Mouse (Mus musculus): Measurements from ENCODE around the gene Pfdn4. TPM values are rescaled to one million over a fixed set of nuclear protein-coding genes. Genes with fewer than 3 reads are reported as not detected.

Gene Pfdn4
- polyA plus RNA-seq, 1 experiment from 2014 or later: 128 TPM

- no peaks in the 10 kb centered on the region for H3K9me3 ChIP-seq (replicated peaks; ENCODE audit: control insufficient read depth, low read length)
- no peak overlapping the region for H3K9ac ChIP-seq (ENCODE audit: low read length)
- ATAC-seq: no peak
- peaks cover 6% of the 10 kb centered on the region for H3K4me1 ChIP-seq (ENCODE audit: control insufficient read depth, insufficient read depth, low read length)
- no peak overlapping the region for H3K4me3 ChIP-seq (ENCODE audit: low read depth, low read length)
- H3K36me3 ChIP-seq (ENCODE audit: control insufficient read depth, insufficient read depth, low read length): no peaks in the 10 kb centered on the region
- H3K27me3 ChIP-seq (replicated peaks; ENCODE audit: control insufficient read depth, insufficient read depth, low read length): no peaks in the 10 kb centered on the region
- no peak overlapping the region for H3K27ac ChIP-seq (ENCODE audit: low read depth, low read length)
- H3K4me2 ChIP-seq (ENCODE audit: low read length): no peak overlapping the region
- DNase-seq (ENCODE audit: low spot score): peak; percentile 36
These were observed 28.2 kb upstream of the Pfdn4 start for GRCm38 (mm10) chr2:170468009-170468408.

- Histone ChIP-seq H3K27ac (ENCODE audit: low read depth, low read length) (no peak overlapping the region), H3K9me3 (replicated peaks; ENCODE audit: control insufficient read depth, low read length) (no peaks in the 10 kb centered on the region), H3K9ac (ENCODE audit: low read length) (no peak overlapping the region), H3K4me2 (ENCODE audit: low read length) (no peak overlapping the region), H3K4me3 (ENCODE audit: low read depth, low read length) (no peak overlapping the region), H3K36me3 (ENCODE audit: control insufficient read depth, insufficient read depth, low read length) (no peaks in the 10 kb centered on the region), H3K27me3 (replicated peaks; ENCODE audit: control insufficient read depth, insufficient read depth, low read length) (no peaks in the 10 kb centered on the region), H3K4me1 (ENCODE audit: control insufficient read depth, insufficient read depth, low read length) (peaks cover 6% of the 10 kb centered on the region)
- ATAC-seq: peak; percentile 46; the same call in 1 of the 2 replicates
- DNase-seq (ENCODE audit: low spot score): peak; percentile 65
- WGBS: 10% methylated on average over 10 of the region's 10 CpGs
These were observed 26.5 kb upstream of the Pfdn4 start for GRCm38 (mm10) chr2:170469616-170470308.

- H3K4me1 ChIP-seq (ENCODE audit: control insufficient read depth, insufficient read depth, low read length): peaks cover 6% of the 10 kb centered on the region
These were observed 25.6 kb upstream of the Pfdn4 start for GRCm38 (mm10) chr2:170470591-170470990.

GRCm38 (mm10) chr2:170474125-170474524 lies 22.1 kb upstream of the Pfdn4 start:
- Histone ChIP-seq H3K4me3 (ENCODE audit: low read depth, low read length) (no peak overlapping the region), H3K9me3 (replicated peaks; ENCODE audit: control insufficient read depth, low read length) (no peaks in the 10 kb centered on the region), H3K4me1 (ENCODE audit: control insufficient read depth, insufficient read depth, low read length) (peaks cover 6% of the 10 kb centered on the region), H3K27ac (ENCODE audit: low read depth, low read length) (no peak overlapping the region), H3K4me2 (ENCODE audit: low read length) (no peak overlapping the region), H3K36me3 (ENCODE audit: control insufficient read depth, insufficient read depth, low read length) (no peaks in the 10 kb centered on the region), H3K27me3 (replicated peaks; ENCODE audit: control insufficient read depth, insufficient read depth, low read length) (no peaks in the 10 kb centered on the region), H3K9ac (ENCODE audit: low read length) (no peak overlapping the region)
- WGBS: 93% methylated on average over 5 of the region's 5 CpGs
- no peak for DNase-seq (ENCODE audit: low spot score)
- ATAC-seq: no peak

More at GRCm38 (mm10) chr2:170470591-170470990, 25.6 kb upstream of the Pfdn4 start:
- Histone ChIP-seq H3K36me3 (ENCODE audit: control insufficient read depth, insufficient read depth, low read length) (no peaks in the 10 kb centered on the region), H3K9me3 (replicated peaks; ENCODE audit: control insufficient read depth, low read length) (no peaks in the 10 kb centered on the region), H3K4me3 (ENCODE audit: low read depth, low read length) (no peak overlapping the region), H3K9ac (ENCODE audit: low read length) (no peak overlapping the region), H3K27me3 (replicated peaks; ENCODE audit: control insufficient read depth, insufficient read depth, low read length) (no peaks in the 10 kb centered on the region), H3K4me2 (ENCODE audit: low read length) (no peak overlapping the region), H3K27ac (ENCODE audit: low read depth, low read length) (no peak overlapping the region)
- 73% methylated on average over 5 of the region's 5 CpGs for WGBS
- ATAC-seq: no peak
- no peak for DNase-seq (ENCODE audit: low spot score)

- no peaks in the 10 kb centered on the region for H3K27me3 ChIP-seq (replicated peaks; ENCODE audit: control insufficient read depth, insufficient read depth, low read length)
- no peak overlapping the region for H3K9ac ChIP-seq (ENCODE audit: low read length)
- H3K36me3 ChIP-seq (ENCODE audit: control insufficient read depth, insufficient read depth, low read length): no peaks in the 10 kb centered on the region
- DNase-seq (ENCODE audit: low spot score) (no peak), ATAC-seq (no peak)
- no peak overlapping the region for H3K4me2 ChIP-seq (ENCODE audit: low read length)
- 70% methylated on average over 3 of the region's 3 CpGs for whole genome bisulfite sequencing
- no peak overlapping the region for H3K4me3 ChIP-seq (ENCODE audit: low read depth, low read length)
- H3K9me3 ChIP-seq (replicated peaks; ENCODE audit: control insufficient read depth, low read length): no peaks in the 10 kb centered on the region
- H3K4me1 ChIP-seq (ENCODE audit: control insufficient read depth, insufficient read depth, low read length): no peaks in the 10 kb centered on the region
- no peak overlapping the region for H3K27ac ChIP-seq (ENCODE audit: low read depth, low read length)
These were observed 21.1 kb upstream of the Pfdn4 start for GRCm38 (mm10) chr2:170475164-170475563.

- Histone ChIP-seq H3K4me3 (ENCODE audit: low read depth, low read length) (no peak overlapping the region), H3K9me3 (replicated peaks; ENCODE audit: control insufficient read depth, low read length) (no peaks in the 10 kb centered on the region), H3K27ac (ENCODE audit: low read depth, low read length) (no peak overlapping the region), H3K9ac (ENCODE audit: low read length) (no peak overlapping the region), H3K4me2 (ENCODE audit: low read length) (no peak overlapping the region), H3K4me1 (ENCODE audit: control insufficient read depth, insufficient read depth, low read length) (no peaks in the 10 kb centered on the region), H3K27me3 (replicated peaks; ENCODE audit: control insufficient read depth, insufficient read depth, low read length) (no peaks in the 10 kb centered on the region), H3K36me3 (ENCODE audit: control insufficient read depth, insufficient read depth, low read length) (no peaks in the 10 kb centered on the region)
- DNase-seq (ENCODE audit: low spot score): no peak
- 89% methylated on average over 11 of the region's 11 CpGs for WGBS
- no peak for ATAC-seq
These were observed 20.0 kb upstream of the Pfdn4 start for GRCm38 (mm10) chr2:170476215-170476614.

DNA sequence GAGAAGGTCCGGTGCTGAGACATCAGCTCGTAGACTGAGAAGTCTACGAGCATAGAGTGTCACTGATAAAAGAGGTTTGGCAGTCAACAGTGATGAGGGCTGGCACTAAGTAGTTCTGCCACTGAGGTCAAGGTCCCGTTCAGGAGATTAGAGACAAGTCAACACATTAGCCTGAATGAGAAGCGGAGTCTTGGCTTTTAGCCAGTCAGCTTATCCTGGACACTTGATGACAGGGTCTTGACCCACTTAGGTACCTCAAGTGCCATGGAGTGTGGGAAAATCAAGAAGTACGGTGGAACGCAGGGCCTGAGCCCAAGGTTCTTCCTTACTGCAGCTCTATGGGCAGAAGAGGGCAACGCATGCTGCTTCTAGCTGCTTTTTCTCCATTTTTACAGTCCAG lies 19.6 kb upstream of the Pfdn4 start:
- WGBS: 91% methylated on average over 8 of the region's 8 CpGs
- ATAC-seq (no peak), DNase-seq (ENCODE audit: low spot score) (no peak)
- Histone ChIP-seq H3K27me3 (replicated peaks; ENCODE audit: control insufficient read depth, insufficient read depth, low read length) (no peaks in the 10 kb centered on the region), H3K4me1 (ENCODE audit: control insufficient read depth, insufficient read depth, low read length) (no peaks in the 10 kb centered on the region), H3K4me2 (ENCODE audit: low read length) (no peak overlapping the region), H3K27ac (ENCODE audit: low read depth, low read length) (no peak overlapping the region), H3K36me3 (ENCODE audit: control insufficient read depth, insufficient read depth, low read length) (no peaks in the 10 kb centered on the region), H3K9ac (ENCODE audit: low read length) (no peak overlapping the region), H3K9me3 (replicated peaks; ENCODE audit: control insufficient read depth, low read length) (no peaks in the 10 kb centered on the region), H3K4me3 (ENCODE audit: low read depth, low read length) (no peak overlapping the region)

DNA sequence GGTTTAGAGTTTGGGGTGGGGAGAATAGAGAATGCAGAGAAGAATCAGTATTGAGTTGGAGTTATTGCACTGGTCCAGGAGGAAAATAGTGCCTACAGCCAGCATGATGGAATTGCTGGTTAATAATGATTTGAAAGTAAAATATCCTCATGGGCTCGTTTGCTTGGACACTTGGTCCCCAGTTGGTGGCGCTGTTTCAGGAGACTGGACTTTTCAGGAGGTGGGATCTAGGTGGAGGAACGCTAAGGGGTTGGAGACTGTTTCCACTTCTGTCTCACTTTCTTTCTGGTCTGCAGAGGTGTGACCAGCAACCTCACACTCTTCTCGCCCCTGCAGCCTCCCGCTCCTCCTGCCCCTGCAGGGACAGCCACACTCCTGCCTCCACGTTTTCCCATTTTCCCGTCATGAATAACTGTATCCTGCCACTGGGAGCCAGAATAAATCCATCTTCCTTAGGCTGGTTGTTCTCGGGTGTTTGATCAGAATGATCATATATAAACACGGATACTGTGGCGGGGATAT lies 14.1 kb upstream of the Pfdn4 start:
- Histone ChIP-seq H3K36me3 (ENCODE audit: control insufficient read depth, insufficient read depth, low read length) (no peaks in the 10 kb centered on the region), H3K9me3 (replicated peaks; ENCODE audit: control insufficient read depth, low read length) (no peaks in the 10 kb centered on the region), H3K27ac (ENCODE audit: low read depth, low read length) (no peak overlapping the region), H3K4me1 (ENCODE audit: control insufficient read depth, insufficient read depth, low read length) (no peaks in the 10 kb centered on the region), H3K4me3 (ENCODE audit: low read depth, low read length) (no peak overlapping the region), H3K9ac (ENCODE audit: low read length) (no peak overlapping the region), H3K4me2 (ENCODE audit: low read length) (no peak overlapping the region), H3K27me3 (replicated peaks; ENCODE audit: control insufficient read depth, insufficient read depth, low read length) (no peaks in the 10 kb centered on the region)
- ATAC-seq (no peak), DNase-seq (ENCODE audit: low spot score) (no peak)
- WGBS: 71% methylated on average over 10 of the region's 10 CpGs

DNA sequence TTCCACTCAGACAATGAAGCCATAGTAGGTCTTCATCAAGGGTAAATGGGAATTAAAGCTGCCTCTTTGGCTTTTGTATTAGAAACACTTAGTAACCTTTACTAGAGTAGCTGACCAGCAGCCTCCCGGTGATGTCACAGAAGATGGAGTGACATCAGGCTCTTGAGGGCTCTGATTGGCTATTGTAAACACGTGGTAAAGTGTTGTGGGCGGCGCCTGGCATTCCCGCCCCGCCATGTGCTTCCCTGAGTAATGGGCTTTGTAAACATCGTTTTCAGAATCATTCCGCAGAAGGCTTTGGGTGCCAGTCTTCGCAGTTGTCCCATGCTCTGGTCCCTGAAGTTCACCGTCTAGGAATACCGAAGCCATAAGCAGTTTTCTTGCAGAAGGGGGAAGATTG lies 12.3 kb upstream of the Pfdn4 start:
- H3K36me3 ChIP-seq (ENCODE audit: control insufficient read depth, insufficient read depth, low read length): no peaks in the 10 kb centered on the region
- H3K9ac ChIP-seq (ENCODE audit: low read length): no peak overlapping the region
- H3K27ac ChIP-seq (ENCODE audit: low read depth, low read length): no peak overlapping the region
- no peak overlapping the region for H3K4me2 ChIP-seq (ENCODE audit: low read length)
- no peaks in the 10 kb centered on the region for H3K4me1 ChIP-seq (ENCODE audit: control insufficient read depth, insufficient read depth, low read length)
- no peaks in the 10 kb centered on the region for H3K27me3 ChIP-seq (replicated peaks; ENCODE audit: control insufficient read depth, insufficient read depth, low read length)
- WGBS: 77% methylated on average over 11 of the region's 11 CpGs
- no peak overlapping the region for H3K4me3 ChIP-seq (ENCODE audit: low read depth, low read length)
- DNase-seq (ENCODE audit: low spot score): no peak
- no peaks in the 10 kb centered on the region for H3K9me3 ChIP-seq (replicated peaks; ENCODE audit: control insufficient read depth, low read length)
- ATAC-seq: no peak

Measured in forebrain, embryonic 14.5 days (tissue).